Mouse (Mus musculus) megakaryocyte progenitor cell, adult 5-6 weeks (primary cell): ENCODE data around the gene Arfip2. TPM values are rescaled to one million over a fixed set of nuclear protein-coding genes. Genes with fewer than 3 reads are reported as not detected.

Experiments
- ATAC-seq: replicated peaks from 2 replicates; pipeline ENCODE4 v1.8.0; 2016; ENCODE audit warnings: mild to moderate bottlenecking, moderate TSS enrichment, inconsistent platforms; ENCODE audit not compliant: poor library complexity
- total RNA-seq, 2 experiments: library from RNA; stranded (forward) in 1 of 2; stranded (reverse) in 1 of 2; fragments of 157-497, 149-512 nt in 1 of 2; fragments of 200-1000 nt in 1 of 2; gene quantifications; 2 replicates each; pipeline versions ENCODE4 v1.2.3 to v1.2.4; 2015 to 2017

Arfip2 gene
- total RNA-seq, 2 experiments from 2014 or later: 18.5 to 57.5 TPM

DNA sequence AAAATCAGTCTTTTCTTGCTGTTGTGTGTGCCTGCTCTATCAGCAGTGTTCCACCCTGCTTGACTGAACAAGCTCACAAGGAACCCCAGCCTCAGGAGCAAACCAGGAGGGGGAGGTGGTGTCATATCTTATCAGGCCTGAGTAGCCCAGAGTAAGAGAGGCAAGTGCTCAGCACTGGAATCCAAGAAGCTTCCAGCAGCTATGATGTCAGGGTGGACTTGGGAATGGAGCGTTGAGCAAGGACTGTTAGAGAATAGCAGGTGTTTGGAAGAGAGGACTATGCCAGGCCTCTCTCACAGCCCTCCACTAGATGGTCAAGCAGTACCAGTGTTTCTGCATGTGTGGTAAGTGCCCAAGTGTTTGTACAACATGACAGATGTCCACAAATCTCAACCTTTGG, 24.5 kb downstream of the Arfip2 start:
- no peak for ATAC-seq

DNA sequence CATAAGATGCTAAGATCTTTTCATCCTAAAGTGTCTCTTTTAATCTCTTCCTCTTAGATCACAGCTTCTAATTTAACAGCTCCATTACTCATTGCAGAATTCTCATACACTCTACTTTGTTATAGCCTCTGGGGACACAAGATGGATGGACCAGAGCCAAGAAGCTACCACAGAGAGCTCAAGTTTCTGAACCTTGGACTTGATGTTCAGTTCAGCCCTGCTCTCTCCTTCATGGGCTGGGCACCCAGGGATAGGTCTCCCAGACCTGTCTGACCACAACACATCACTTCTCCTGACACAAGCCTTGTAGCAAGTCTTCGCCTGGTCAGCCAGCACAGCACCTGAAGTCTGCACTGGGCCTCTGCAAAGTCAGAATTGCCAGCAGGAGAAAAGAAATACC, 25.8 kb downstream of the Arfip2 start:
- ATAC-seq: no peak

DNA sequence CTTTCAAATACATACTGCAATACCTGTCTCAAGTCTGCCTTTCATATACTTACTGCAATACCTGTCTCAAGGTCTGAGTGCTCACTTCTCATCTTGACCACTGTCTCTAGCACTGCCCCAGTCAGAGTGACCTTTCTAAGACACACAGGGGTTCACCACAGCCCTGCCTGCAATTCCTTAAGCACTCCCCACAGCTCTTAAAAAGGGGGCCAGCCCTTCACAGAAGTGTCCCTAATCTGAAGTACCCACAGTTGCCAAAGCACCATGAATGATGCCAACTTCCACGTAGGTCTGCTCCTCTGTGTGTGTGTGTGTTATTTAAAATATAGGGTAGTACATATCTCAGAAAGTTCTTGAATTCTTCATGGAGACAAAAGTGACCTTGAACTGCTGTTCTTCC, 28.4 kb downstream of the Arfip2 start:
- no peak for ATAC-seq

DNA sequence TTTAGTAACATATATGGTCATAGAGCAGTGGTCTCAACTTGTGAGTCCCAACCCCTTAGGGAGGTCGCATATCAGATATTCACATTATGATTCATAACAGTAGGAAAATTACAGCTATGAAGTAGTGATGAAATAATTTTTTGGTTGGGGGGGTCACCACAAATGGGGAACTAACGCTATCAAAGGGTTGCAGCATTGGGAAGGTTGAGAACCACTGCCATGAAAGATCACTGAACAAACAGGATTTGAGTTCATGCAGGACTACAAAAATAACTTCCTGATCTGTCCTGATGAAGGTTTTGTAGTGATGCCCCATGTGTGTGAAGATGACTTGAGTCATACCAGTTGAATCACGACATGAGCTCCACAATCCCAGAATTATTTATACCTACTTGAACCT, 31.7 kb downstream of the Arfip2 start:
- ATAC-seq: peak; percentile 76

DNA sequence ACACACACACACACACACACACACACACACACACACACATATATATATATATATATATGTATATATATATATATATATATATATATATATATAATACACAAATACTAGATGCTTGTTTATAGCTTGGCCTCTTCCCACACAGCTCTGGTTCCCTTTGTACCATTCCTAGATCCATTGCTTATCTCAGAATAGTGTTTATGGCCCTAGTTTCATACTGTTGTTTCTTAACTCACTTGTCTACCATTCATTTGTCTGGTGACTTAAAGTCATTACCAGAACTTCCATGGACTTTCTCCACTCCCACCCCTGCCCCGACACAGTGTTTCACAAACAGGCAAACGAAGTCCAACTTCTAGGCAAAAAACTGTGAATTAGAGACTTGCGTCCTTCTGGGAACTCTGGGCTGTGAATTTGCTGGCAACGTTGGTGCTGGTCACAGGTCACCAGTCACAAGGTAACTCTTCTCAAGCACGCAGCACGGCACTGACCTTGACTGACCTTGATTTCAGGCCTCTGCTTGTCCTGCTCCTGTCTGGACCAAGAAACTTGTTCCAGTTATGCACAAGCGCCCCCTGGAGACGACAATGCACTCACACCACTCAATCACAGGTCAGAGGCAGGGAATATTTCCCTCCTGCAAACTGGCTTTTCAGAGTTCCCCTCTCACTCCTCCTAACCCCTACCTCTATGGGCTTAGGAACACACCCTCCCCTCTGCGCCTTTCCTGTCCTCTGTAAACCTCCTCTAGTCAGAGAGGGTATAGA, 37.2 kb downstream of the Arfip2 start:
- ATAC-seq: peak; percentile 97

DNA sequence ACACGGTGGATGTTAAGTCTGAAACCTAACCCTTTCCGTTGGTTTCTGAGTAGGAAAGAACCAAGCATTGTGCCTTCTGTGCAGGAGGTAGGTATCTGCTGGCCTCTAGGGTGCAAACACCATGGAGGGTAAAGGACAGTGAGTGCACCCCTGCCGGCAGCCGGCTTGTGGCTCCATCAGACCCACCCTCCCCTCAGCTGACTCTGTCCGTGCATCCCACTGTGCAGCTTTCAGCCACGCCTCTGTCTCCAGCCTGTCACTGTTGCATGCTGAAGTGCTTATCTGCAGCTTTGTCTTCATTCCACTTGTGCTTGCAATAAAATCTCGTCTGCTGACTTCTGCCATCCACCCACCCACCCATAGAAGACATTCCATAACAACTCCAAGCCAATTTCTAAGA, 50.1 kb downstream of the Arfip2 start:
- no peak for ATAC-seq

DNA sequence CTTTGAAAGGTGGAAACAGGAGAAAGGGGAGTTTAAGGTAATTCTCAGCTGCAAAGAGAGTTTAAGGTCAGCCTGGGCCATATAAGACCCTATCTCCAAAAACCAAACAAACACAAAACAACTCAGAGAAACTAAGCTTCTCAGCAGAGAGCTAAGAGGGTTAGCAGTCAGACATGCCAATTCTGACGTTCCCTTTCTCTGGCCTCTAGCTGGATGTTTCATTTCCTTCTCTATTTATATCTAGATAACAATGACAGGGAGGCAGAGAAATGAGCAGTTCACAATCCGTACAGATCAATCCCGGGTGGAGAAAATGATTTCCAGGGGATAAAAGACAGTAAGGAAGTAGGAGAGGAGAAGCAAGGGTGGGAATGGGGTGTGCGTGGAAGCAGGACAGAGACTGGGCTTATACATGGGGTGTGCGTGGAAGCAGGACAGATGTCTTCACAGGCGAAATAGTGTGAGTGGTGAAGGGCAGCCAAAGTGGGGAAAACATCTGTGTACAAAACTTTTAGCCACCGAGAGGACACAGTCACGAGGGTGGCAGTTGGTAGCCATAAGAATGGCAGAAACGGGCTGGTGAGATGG, 51.8 kb downstream of the Arfip2 start:
- peak; percentile 58 for ATAC-seq

Other genes with a start within 250 kb of the Arfip2 start
- gene Fam160a2, start 240.4 kb downstream of the Arfip2 start, total RNA-seq (2015): 32.4 and 33.3 TPM in 2 replicates
- gene Fam160a2, start 240.4 kb downstream of the Arfip2 start, total RNA-seq (2017): 8.7 and 19.8 TPM in 2 replicates
- 0.07 TPM in 1 of 2 replicates, not detected in the other for gene Cnga4, start 235.8 kb downstream of the Arfip2 start, total RNA-seq (2015)
- gene Cnga4, start 235.8 kb downstream of the Arfip2 start, total RNA-seq (2017): not detected in 2 replicates
- not detected in 2 replicates for gene Cckbr, start 214.7 kb downstream of the Arfip2 start, total RNA-seq (2015)
- not detected in 2 replicates for gene Cckbr, start 214.7 kb downstream of the Arfip2 start, total RNA-seq (2017)
- 0.22 and 0.27 TPM in 2 replicates for gene Cavin3, start 158.1 kb downstream of the Arfip2 start, total RNA-seq (2015)
- gene Cavin3, start 158.1 kb downstream of the Arfip2 start, total RNA-seq (2017): 0.41 and 0.42 TPM in 2 replicates
- gene Smpd1, start 86.1 kb downstream of the Arfip2 start, total RNA-seq (2015): 16.2 and 21.0 TPM in 2 replicates
- gene Smpd1, start 86.1 kb downstream of the Arfip2 start, total RNA-seq (2017): 9.5 and 16.2 TPM in 2 replicates
- gene Apbb1, start 58.8 kb downstream of the Arfip2 start, total RNA-seq (2015): not detected in 2 replicates
- gene Apbb1, start 58.8 kb downstream of the Arfip2 start, total RNA-seq (2017): not detected in 2 replicates
- not detected in 2 replicates for gene Hpx, start 40.3 kb downstream of the Arfip2 start, total RNA-seq (2015)
- gene Hpx, start 40.3 kb downstream of the Arfip2 start, total RNA-seq (2017): not detected in 2 replicates
- gene Trim3, start 6.8 kb downstream of the Arfip2 start, total RNA-seq (2015): 2.8 and 3.3 TPM in 2 replicates
- gene Trim3, start 6.8 kb downstream of the Arfip2 start, total RNA-seq (2017): 1.8 and 3.2 TPM in 2 replicates
- gene Timm10b, start 360 bp downstream of the Arfip2 start, total RNA-seq (2015): 64.6 and 65.0 TPM in 2 replicates
- 64.7 and 82.0 TPM in 2 replicates for gene Timm10b, start 360 bp downstream of the Arfip2 start, total RNA-seq (2017)
- gene Gm45799, start 136 bp upstream of the Arfip2 start, total RNA-seq (2015): 1.5 and 2.0 TPM in 2 replicates
- 1.5 and 4.1 TPM in 2 replicates for gene Gm45799, start 136 bp upstream of the Arfip2 start, total RNA-seq (2017)
- gene Dnhd1, start 10.4 kb upstream of the Arfip2 start, total RNA-seq (2015): 1.0 and 1.6 TPM in 2 replicates
- 0.17 and 0.27 TPM in 2 replicates for gene Dnhd1, start 10.4 kb upstream of the Arfip2 start, total RNA-seq (2017)
- gene Ilk, start 96.2 kb upstream of the Arfip2 start, total RNA-seq (2015): 149 and 157 TPM in 2 replicates
- 105 and 110 TPM in 2 replicates for gene Ilk, start 96.2 kb upstream of the Arfip2 start, total RNA-seq (2017)
- gene Rrp8, start 97.0 kb upstream of the Arfip2 start, total RNA-seq (2015): 26.4 and 30.4 TPM in 2 replicates
- gene Rrp8, start 97.0 kb upstream of the Arfip2 start, total RNA-seq (2017): 39.8 and 48.9 TPM in 2 replicates
- gene Taf10, start 103.9 kb upstream of the Arfip2 start, total RNA-seq (2015): 301 and 304 TPM in 2 replicates
- 136 and 141 TPM in 2 replicates for gene Taf10, start 103.9 kb upstream of the Arfip2 start, total RNA-seq (2017)
- gene Tpp1, start 111.8 kb upstream of the Arfip2 start, total RNA-seq (2015): 64.8 and 73.5 TPM in 2 replicates
- 14.3 and 22.2 TPM in 2 replicates for gene Tpp1, start 111.8 kb upstream of the Arfip2 start, total RNA-seq (2017)
- 0.07 TPM in 1 of 2 replicates, not detected in the other for gene Dchs1, start 147.2 kb upstream of the Arfip2 start, total RNA-seq (2015)
- not detected in 2 replicates for gene Dchs1, start 147.2 kb upstream of the Arfip2 start, total RNA-seq (2017)
- 124 and 152 TPM in 2 replicates for gene Mrpl17, start 170.7 kb upstream of the Arfip2 start, total RNA-seq (2015)
- gene Mrpl17, start 170.7 kb upstream of the Arfip2 start, total RNA-seq (2017): 69.0 and 86.6 TPM in 2 replicates